Mouse (Mus musculus) WW6 (cell line): Measurements from ENCODE around the gene Ppm1b.

ENCODE experiments used
- DNase-seq: peaks from one replicate; pipeline ENCODE4 v3.0.0-alpha.2; 2013; ENCODE audit warnings: low read depth, low spot score

The Ppm1b gene

DNA sequence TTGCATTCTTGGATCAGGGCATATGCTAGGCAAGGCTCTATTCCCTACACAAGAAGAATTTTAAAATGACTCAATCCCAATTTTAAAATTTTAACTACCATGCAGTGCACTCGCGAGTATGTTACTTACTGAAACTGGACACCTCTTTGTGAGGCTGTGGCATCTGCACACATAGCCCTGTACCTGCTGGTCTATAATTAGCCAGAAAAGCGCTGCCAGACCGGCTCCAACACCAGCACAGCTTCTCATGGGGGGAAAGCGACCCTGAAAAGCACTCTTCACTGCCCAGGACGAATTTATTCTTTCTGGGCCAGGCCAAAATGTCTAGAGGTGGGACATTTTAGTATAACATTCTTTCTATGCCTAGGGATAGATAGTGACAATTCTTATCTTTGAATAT, 114.1 kb downstream of the Ppm1b start:
- DNase-seq = no peak

DNA sequence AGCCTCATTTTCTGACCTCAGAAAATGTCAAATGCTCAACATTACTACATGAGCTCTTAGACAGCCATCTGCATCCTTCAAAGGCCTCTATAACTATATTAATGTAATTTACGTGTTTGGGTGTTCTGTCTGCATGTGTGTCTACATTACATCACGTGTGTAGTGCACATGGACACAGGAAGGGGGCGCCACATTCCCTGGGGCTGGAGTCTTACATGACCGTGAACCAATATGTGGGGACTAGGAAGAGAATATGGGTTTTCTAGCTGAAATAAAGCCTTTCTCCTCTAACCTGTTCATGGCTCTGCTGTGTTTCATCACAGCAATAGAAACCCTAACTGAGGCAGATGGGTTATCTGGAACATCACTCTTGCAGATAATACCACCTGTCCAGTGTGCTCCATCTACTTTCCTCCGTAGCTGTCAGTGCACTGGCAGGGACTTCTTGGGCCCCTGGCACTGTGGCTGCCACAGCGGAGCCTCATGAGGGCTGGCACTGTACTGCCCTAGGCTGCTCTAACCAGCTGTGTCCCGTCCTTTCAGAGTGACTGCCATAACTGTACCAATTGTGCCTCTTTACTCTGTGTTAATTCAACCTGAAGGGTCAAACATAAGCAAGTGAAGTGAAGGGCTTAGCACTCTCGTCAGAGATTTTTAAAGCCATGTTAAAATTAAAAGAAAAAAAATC, 114.7 kb downstream of the Ppm1b start:
- DNase-seq = no peak

DNA sequence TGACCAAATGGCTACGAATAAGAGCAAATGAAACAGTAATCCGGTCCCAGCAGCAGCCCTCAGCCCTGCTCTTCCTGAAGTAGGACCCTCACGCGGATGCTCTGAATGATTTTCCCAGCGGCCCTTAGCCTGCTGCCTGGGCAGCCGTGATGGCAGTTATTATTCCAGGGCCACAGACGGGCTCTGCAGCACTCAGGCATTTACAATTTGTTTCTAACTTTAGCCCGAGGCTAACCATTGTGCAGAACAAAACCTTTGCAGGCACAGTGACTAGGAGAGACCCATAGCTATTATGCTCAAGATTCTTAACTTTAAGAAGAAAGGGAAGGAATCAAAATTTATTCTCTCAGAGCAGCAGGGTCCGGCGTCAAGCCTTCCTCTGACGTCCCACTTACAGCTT, 115.8 kb downstream of the Ppm1b start:
- DNase-seq = no peak

DNA sequence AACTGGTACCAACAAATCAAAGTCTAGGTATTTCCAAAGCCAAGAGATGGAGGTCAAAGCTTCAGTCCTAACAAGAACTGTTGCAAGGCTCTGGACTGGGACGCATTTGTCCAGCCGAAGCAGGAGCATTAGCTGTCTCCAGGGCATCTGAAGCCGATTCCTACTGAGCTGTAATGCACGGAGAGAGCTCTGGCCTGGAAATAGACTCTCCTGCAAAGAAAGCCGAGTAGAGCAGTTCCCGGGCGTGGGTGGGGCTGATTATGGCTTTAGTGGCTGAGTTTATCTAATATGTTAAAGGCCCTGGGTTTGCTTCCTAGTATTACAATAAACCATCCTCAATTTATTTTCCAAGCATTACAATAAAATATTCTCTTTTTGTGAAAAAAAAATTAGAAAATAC, 116.7 kb downstream of the Ppm1b start:
- DNase-seq = no peak
